Mouse (Mus musculus): ENCODE results near the gene Hint1. TPM values are rescaled to one million over a fixed set of nuclear protein-coding genes. Genes with fewer than 3 reads are reported as not detected.

Hint1 gene
- polyA plus RNA-seq, 1 experiment = 336 TPM

- no peaks in the 10 kb centered on the region for H3K27me3 ChIP-seq (ENCODE audit: control insufficient read depth, insufficient read depth, low read length)
- peaks cover 6% of the 10 kb centered on the region for H3K4me1 ChIP-seq (replicated peaks; ENCODE audit: control insufficient read depth, insufficient read depth, low read length)
- WGBS = 70% methylated on average over 3 of the region's 3 CpGs
- H3K27ac ChIP-seq (ENCODE audit: control insufficient read depth, insufficient read depth, low read length) = no peak overlapping the region
- no peak for TF ChIP-seq POLR2A (IDR thresholded peaks at IDR 0.05; ENCODE audit: control insufficient read depth, extremely low read depth, insufficient read depth, low read length, poor library complexity)
- TF ChIP-seq CTCF (IDR thresholded peaks at IDR 0.05; ENCODE audit: borderline replicate concordance, control insufficient read depth, extremely low read depth, insufficient read depth, low read length, poor library complexity) = no peak
- H3K36me3 ChIP-seq (ENCODE audit: control insufficient read depth, insufficient read depth, low read length) = peaks cover 16% of the 10 kb centered on the region
- DNase-seq = no peak
- H3K4me3 ChIP-seq (ENCODE audit: control insufficient read depth, insufficient read depth, low read length) = no peak overlapping the region
Measured at GRCm38 (mm10) chr11:54867903-54868434, 1.8 kb downstream of the Hint1 start.

DNA sequence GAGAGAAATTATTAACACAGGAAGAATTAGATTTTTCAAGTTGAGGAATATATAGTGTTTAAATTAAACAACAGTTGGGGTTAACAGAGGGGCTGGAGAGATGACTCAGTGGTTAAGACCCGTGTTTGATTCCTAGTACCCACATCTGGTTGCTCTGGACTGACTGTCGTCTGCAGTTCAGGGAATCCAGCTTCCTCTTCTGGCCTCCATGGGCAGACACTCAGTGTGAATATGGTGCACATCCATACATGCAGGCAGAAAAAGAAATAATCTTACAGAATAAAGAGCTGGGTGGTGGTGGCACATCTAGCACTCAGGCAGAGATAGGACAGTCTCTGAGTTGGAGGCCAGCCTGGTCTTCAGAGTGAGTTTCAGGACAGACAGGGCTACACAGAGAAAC lies 2.3 kb downstream of the Hint1 start:
- TF ChIP-seq POLR2A (IDR thresholded peaks at IDR 0.05; ENCODE audit: control insufficient read depth, extremely low read depth, insufficient read depth, low read length, poor library complexity) = no peak
- TF ChIP-seq CTCF (IDR thresholded peaks at IDR 0.05; ENCODE audit: borderline replicate concordance, control insufficient read depth, extremely low read depth, insufficient read depth, low read length, poor library complexity) = no peak
- peaks cover 6% of the 10 kb centered on the region for H3K4me1 ChIP-seq (replicated peaks; ENCODE audit: control insufficient read depth, insufficient read depth, low read length)
- 56% methylated on average over 2 of the region's 2 CpGs for WGBS
- no peak for DNase-seq
- H3K4me3 ChIP-seq (ENCODE audit: control insufficient read depth, insufficient read depth, low read length) = no peak overlapping the region
- no peaks in the 10 kb centered on the region for H3K27me3 ChIP-seq (ENCODE audit: control insufficient read depth, insufficient read depth, low read length)
- peaks cover 18% of the 10 kb centered on the region for H3K36me3 ChIP-seq (ENCODE audit: control insufficient read depth, insufficient read depth, low read length)
- no peak overlapping the region for H3K27ac ChIP-seq (ENCODE audit: control insufficient read depth, insufficient read depth, low read length)

GRCm38 (mm10) chr11:54869318-54869717 lies 3.1 kb downstream of the Hint1 start:
- 88% methylated on average over 3 of the region's 3 CpGs for WGBS
- no peak overlapping the region for H3K27ac ChIP-seq (ENCODE audit: control insufficient read depth, insufficient read depth, low read length)
- H3K4me1 ChIP-seq (replicated peaks; ENCODE audit: control insufficient read depth, insufficient read depth, low read length) = peaks cover 6% of the 10 kb centered on the region
- H3K27me3 ChIP-seq (ENCODE audit: control insufficient read depth, insufficient read depth, low read length) = no peaks in the 10 kb centered on the region
- H3K36me3 ChIP-seq (ENCODE audit: control insufficient read depth, insufficient read depth, low read length) = peaks cover 25% of the 10 kb centered on the region
- TF ChIP-seq CTCF (IDR thresholded peaks at IDR 0.05; ENCODE audit: borderline replicate concordance, control insufficient read depth, extremely low read depth, insufficient read depth, low read length, poor library complexity) (no peak), POLR2A (IDR thresholded peaks at IDR 0.05; ENCODE audit: control insufficient read depth, extremely low read depth, insufficient read depth, low read length, poor library complexity) (no peak)
- DNase-seq = no peak
- no peak overlapping the region for H3K4me3 ChIP-seq (ENCODE audit: control insufficient read depth, insufficient read depth, low read length)

DNA sequence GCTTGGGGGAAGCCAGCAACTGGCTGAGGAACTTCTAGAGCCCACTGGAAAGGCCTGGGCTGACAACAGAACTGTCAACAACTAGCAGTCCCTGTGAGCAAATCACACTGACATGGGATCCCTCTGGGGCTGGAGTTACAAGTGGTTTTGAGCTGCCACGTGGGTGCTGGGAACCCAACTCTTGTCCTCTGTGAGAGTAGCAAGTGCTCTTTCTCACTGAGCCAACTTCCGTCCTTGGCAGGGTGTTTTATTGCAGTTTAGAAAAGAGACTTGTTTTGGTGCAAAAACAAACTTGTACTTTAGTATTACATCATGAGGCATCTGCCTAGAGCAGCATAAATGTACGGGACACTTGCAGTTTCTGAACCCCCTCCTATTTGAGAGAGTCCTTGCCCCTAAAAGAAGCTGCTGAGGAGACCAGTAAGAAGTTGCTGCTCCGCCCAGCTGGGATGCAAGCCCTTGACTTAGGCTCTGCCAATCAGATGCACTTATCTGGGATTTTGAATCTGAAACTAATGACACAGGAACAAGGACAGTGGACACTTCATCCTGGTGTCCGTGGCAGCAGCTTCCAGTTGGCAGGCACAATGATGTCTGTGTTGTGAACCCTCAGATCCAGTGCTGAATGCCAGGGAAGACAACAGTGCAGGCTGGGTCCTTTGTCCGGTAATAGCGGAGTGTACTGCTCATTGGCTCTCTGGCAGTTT lies 5.8 kb downstream of the Hint1 start:
- 93% methylated on average over 7 of the region's 7 CpGs for WGBS
- Histone ChIP-seq H3K4me3 (ENCODE audit: control insufficient read depth, insufficient read depth, low read length) (no peak overlapping the region), H3K36me3 (ENCODE audit: control insufficient read depth, insufficient read depth, low read length) (peaks cover 25% of the 10 kb centered on the region), H3K27me3 (ENCODE audit: control insufficient read depth, insufficient read depth, low read length) (no peaks in the 10 kb centered on the region), H3K27ac (ENCODE audit: control insufficient read depth, insufficient read depth, low read length) (no peak overlapping the region), H3K4me1 (replicated peaks; ENCODE audit: control insufficient read depth, insufficient read depth, low read length) (peaks cover 1% of the 10 kb centered on the region; the same call in 1 of the 2 replicates)
- DNase-seq = no peak
- no peak for TF ChIP-seq CTCF (IDR thresholded peaks at IDR 0.05; ENCODE audit: borderline replicate concordance, control insufficient read depth, extremely low read depth, insufficient read depth, low read length, poor library complexity)
- TF ChIP-seq POLR2A (IDR thresholded peaks at IDR 0.05; ENCODE audit: control insufficient read depth, extremely low read depth, insufficient read depth, low read length, poor library complexity) = no peak

DNA sequence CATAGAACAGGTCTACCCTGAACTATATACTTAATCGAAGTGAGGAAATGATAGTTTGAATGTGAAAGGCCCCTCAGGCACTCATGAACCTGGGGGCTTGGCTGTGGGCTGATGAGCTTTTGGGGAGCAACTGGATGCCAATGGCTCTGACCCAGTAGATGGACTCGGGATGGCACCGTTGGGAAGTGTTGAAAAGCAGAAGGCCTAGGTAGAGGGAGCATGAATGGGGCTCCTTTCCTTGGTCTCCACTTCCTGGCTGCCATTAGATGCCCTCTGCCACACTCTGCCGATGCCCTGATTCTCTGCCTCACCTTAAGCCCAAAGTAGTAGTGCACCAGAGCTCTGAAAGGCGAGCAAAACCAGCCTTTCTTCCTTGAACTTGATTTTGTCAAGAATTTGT lies 9.8 kb downstream of the Hint1 start:
- 95% methylated on average over 5 of the region's 5 CpGs for WGBS
- no peak overlapping the region for H3K4me3 ChIP-seq (ENCODE audit: control insufficient read depth, insufficient read depth, low read length)
- no peaks in the 10 kb centered on the region for H3K4me1 ChIP-seq (replicated peaks; ENCODE audit: control insufficient read depth, insufficient read depth, low read length)
- TF ChIP-seq CTCF (IDR thresholded peaks at IDR 0.05; ENCODE audit: borderline replicate concordance, control insufficient read depth, extremely low read depth, insufficient read depth, low read length, poor library complexity) (no peak), POLR2A (IDR thresholded peaks at IDR 0.05; ENCODE audit: control insufficient read depth, extremely low read depth, insufficient read depth, low read length, poor library complexity) (no peak)
- DNase-seq = no peak
- H3K36me3 ChIP-seq (ENCODE audit: control insufficient read depth, insufficient read depth, low read length) = peaks cover 15% of the 10 kb centered on the region
- no peaks in the 10 kb centered on the region for H3K27me3 ChIP-seq (ENCODE audit: control insufficient read depth, insufficient read depth, low read length)
- no peak overlapping the region for H3K27ac ChIP-seq (ENCODE audit: control insufficient read depth, insufficient read depth, low read length)

GRCm38 (mm10) chr11:54878893-54879292 lies 12.7 kb downstream of the Hint1 start:
- Histone ChIP-seq H3K4me3 (ENCODE audit: control insufficient read depth, insufficient read depth, low read length) (no peak overlapping the region), H3K27me3 (ENCODE audit: control insufficient read depth, insufficient read depth, low read length) (no peaks in the 10 kb centered on the region), H3K36me3 (ENCODE audit: control insufficient read depth, insufficient read depth, low read length) (peaks cover 2% of the 10 kb centered on the region), H3K4me1 (replicated peaks; ENCODE audit: control insufficient read depth, insufficient read depth, low read length) (no peaks in the 10 kb centered on the region; the same call in 1 of the 2 replicates), H3K27ac (ENCODE audit: control insufficient read depth, insufficient read depth, low read length) (no peak overlapping the region)
- WGBS = 69% methylated on average over 6 of the region's 6 CpGs
- no peak for TF ChIP-seq POLR2A (IDR thresholded peaks at IDR 0.05; ENCODE audit: control insufficient read depth, extremely low read depth, insufficient read depth, low read length, poor library complexity)
- no peak for TF ChIP-seq CTCF (IDR thresholded peaks at IDR 0.05; ENCODE audit: borderline replicate concordance, control insufficient read depth, extremely low read depth, insufficient read depth, low read length, poor library complexity)
- DNase-seq = no peak
